8 mouse cellular contexts compared by ENCODE assay signal in genomic region chr4:152151451-152151965, GRCm38 (mm10). TPM values are rescaled to one million over a fixed set of nuclear protein-coding genes. Genes with fewer than 3 reads are reported as not detected.
DNase-seq lines count a peak whose midpoint lies in the region; ATAC-seq and TF ChIP-seq lines count a peak whose summit lies in the region.
"Had no signal": no experiment of that assay in that cellular context is flagged by ENCODE, and none has a peak within 500 bp of the region (broad histone marks: within the 10 kb centered on the region; RNA-seq: fewer than 3 reads in every experiment).

No protein-coding gene starts in this region.

- no peak for TF ChIP-seq CTCF in forebrain, postnatal 0 days (IDR thresholded peaks at IDR 0.05; ENCODE audit: low read depth)
- no peak for TF ChIP-seq CTCF in stomach, postnatal 0 days (IDR thresholded peaks at IDR 0.05; ENCODE audit: low read depth)

- 21% methylated on average over 7 of the region's 7 CpGs for WGBS in neural tube, embryonic 11.5 days
- 15% methylated on average over 7 of the region's 7 CpGs for WGBS in forebrain, postnatal 0 days
- 15% methylated on average over 7 of the region's 7 CpGs for WGBS in liver, embryonic 12.5 days (ENCODE audit: insufficient replicate concordance)
- 36% methylated on average over 7 of the region's 7 CpGs for WGBS in stomach, postnatal 0 days

- no peak for DNase-seq in neural tube, embryonic 11.5 days (ENCODE audit: low spot score)
- DNase-seq in neural tube, embryonic 10.5 days (ENCODE audit: extremely low spot score, low spot score) = no peak
- no peak for DNase-seq in forebrain, postnatal 0 days
- DNase-seq in stomach, postnatal 0 days (ENCODE audit: low spot score) = no peak
- DNase-seq in frontal cortex, postnatal 14 days (ENCODE audit: low spot score in 2 of 2) = no peak
- no peak for DNase-seq in frontal cortex, postnatal 25 days (ENCODE audit: low spot score in 2 of 2)

- peak overlapping the region; percentile 49 for H3K4me2 ChIP-seq in neural tube, embryonic 11.5 days (ENCODE audit: low read depth)
- peak overlapping the region; percentile 27 for H3K4me2 ChIP-seq in forebrain, postnatal 0 days (ENCODE audit: low read depth)
- H3K4me2 ChIP-seq in liver, embryonic 12.5 days = peak overlapping the region; percentile 89
- peak overlapping the region; percentile 60 for H3K4me2 ChIP-seq in stomach, postnatal 0 days (replicated peaks; ENCODE audit: low read depth)

- no peaks in the 10 kb centered on the region for H3K9me3 ChIP-seq in neural tube, embryonic 11.5 days (ENCODE audit: control insufficient read depth, low read length)
- H3K9me3 ChIP-seq in forebrain, postnatal 0 days (ENCODE audit: low read length) = no peaks in the 10 kb centered on the region
- H3K9me3 ChIP-seq in liver, embryonic 12.5 days (replicated peaks) = no peaks in the 10 kb centered on the region
- no peaks in the 10 kb centered on the region for H3K9me3 ChIP-seq in stomach, postnatal 0 days (ENCODE audit: control insufficient read depth, low read length)

- no peak for TF ChIP-seq EP300 in stomach, postnatal 0 days (optimal IDR thresholded peaks at IDR 0.05)

- no peak for ATAC-seq in neural tube, embryonic 11.5 days (ENCODE audit: insufficient read depth, low FRiP score, low TSS enrichment)
- no peak for ATAC-seq in forebrain, postnatal 0 days
- peak; percentile 13; the same call in 1 of the 2 replicates for ATAC-seq in liver, embryonic 12.5 days
- ATAC-seq in stomach, postnatal 0 days (ENCODE audit: low FRiP score, low TSS enrichment) = no peak

- no peak overlapping the region for H3K27ac ChIP-seq in neural tube, embryonic 11.5 days (ENCODE audit: low read depth, low read length)
- H3K27ac ChIP-seq in forebrain, postnatal 0 days (ENCODE audit: low read depth, low read length) = no peak overlapping the region
- no peak overlapping the region for H3K27ac ChIP-seq in liver, embryonic 12.5 days
- H3K27ac ChIP-seq in stomach, postnatal 0 days (replicated peaks) = no peak overlapping the region

- H3K27me3 ChIP-seq in neural tube, embryonic 11.5 days (ENCODE audit: control insufficient read depth, insufficient read depth, low read length) = peaks cover 41% of the 10 kb centered on the region
- peaks cover 48% of the 10 kb centered on the region for H3K27me3 ChIP-seq in forebrain, postnatal 0 days (ENCODE audit: insufficient read depth, low read length)
- peaks cover 91% of the 10 kb centered on the region for H3K27me3 ChIP-seq in liver, embryonic 12.5 days (replicated peaks)
- H3K27me3 ChIP-seq in stomach, postnatal 0 days (ENCODE audit: control insufficient read depth, insufficient read depth, low read length) = 0 out of 2 replicates have a peak, but pooled peaks cover 2% of the 10 kb centered on the region

- H3K36me3 ChIP-seq in neural tube, embryonic 11.5 days (ENCODE audit: control insufficient read depth, insufficient read depth, low read length) = no peaks in the 10 kb centered on the region
- H3K36me3 ChIP-seq in forebrain, postnatal 0 days (ENCODE audit: insufficient read depth) = no peaks in the 10 kb centered on the region
- H3K36me3 ChIP-seq in liver, embryonic 12.5 days = no peaks in the 10 kb centered on the region
- no peaks in the 10 kb centered on the region for H3K36me3 ChIP-seq in stomach, postnatal 0 days (ENCODE audit: control insufficient read depth, insufficient read depth, low read length)

- peak overlapping the region; percentile 31 for H3K4me3 ChIP-seq in neural tube, embryonic 11.5 days (ENCODE audit: low read depth, low read length)
- no peak overlapping the region for H3K4me3 ChIP-seq in forebrain, postnatal 0 days (ENCODE audit: low read depth, low read length)
- H3K4me3 ChIP-seq in liver, embryonic 12.5 days = peak overlapping the region; percentile 56
- peak overlapping the region; percentile 39 for H3K4me3 ChIP-seq in stomach, postnatal 0 days (ENCODE audit: low read depth, low read length)

- H3K9ac ChIP-seq in neural tube, embryonic 11.5 days (ENCODE audit: low read length) = peak overlapping the region; percentile 5; the same call in 1 of the 2 replicates
- H3K9ac ChIP-seq in forebrain, postnatal 0 days = no peak overlapping the region
- peak overlapping the region; percentile 44 for H3K9ac ChIP-seq in liver, embryonic 12.5 days
- peak overlapping the region; percentile 41; the same call in 1 of the 2 replicates for H3K9ac ChIP-seq in stomach, postnatal 0 days (ENCODE audit: low read length)

- H3K4me1 ChIP-seq in neural tube, embryonic 11.5 days (ENCODE audit: control insufficient read depth, insufficient read depth, low read length) = no peaks in the 10 kb centered on the region
- H3K4me1 ChIP-seq in forebrain, postnatal 0 days (ENCODE audit: insufficient read depth) = no peaks in the 10 kb centered on the region
- peaks cover 42% of the 10 kb centered on the region for H3K4me1 ChIP-seq in liver, embryonic 12.5 days
- 0 out of 2 replicates have a peak, but pooled peaks cover 2% of the 10 kb centered on the region for H3K4me1 ChIP-seq in stomach, postnatal 0 days (replicated peaks; ENCODE audit: control insufficient read depth, insufficient read depth)

RNA-seq across cellular contexts. Expression of gene Espn, which starts 0.7 kb away (rescaled TPM):
- 0.48 and 1.1 TPM in 2 replicates for polyA plus RNA-seq in neural tube, embryonic 11.5 days (2014; fragmentation: Nextera tagmentation; extraction: Ambion mirVana)
- 0.08 and 0.71 TPM in 2 replicates for total RNA-seq in forebrain, postnatal 0 days (2014; rRNA removed)
- polyA plus RNA-seq in forebrain, postnatal 0 days (2015; fragmentation: Nextera tagmentation; extraction: Ambion mirVana) = 0.50 and 0.69 TPM in 2 replicates
- 2.6 and 2.9 TPM in 2 replicates for polyA plus RNA-seq in liver, embryonic 12.5 days (2016; fragmentation: Nextera tagmentation; extraction: Ambion mirVana)
- 13.8 and 14.4 TPM in 2 replicates for polyA plus RNA-seq in stomach, postnatal 0 days (2015; fragmentation: Nextera tagmentation; extraction: Ambion mirVana)

RNA-seq across cellular contexts. Expression of gene Hes2, which starts 7.2 kb away (rescaled TPM):
- 2.9 and 3.5 TPM in 2 replicates for polyA plus RNA-seq in neural tube, embryonic 11.5 days (2014; fragmentation: Nextera tagmentation; extraction: Ambion mirVana)
- total RNA-seq in forebrain, postnatal 0 days (2014; rRNA removed) = not detected in 2 replicates
- not detected in 2 replicates for polyA plus RNA-seq in forebrain, postnatal 0 days (2015; fragmentation: Nextera tagmentation; extraction: Ambion mirVana)
- polyA plus RNA-seq in liver, embryonic 12.5 days (2016; fragmentation: Nextera tagmentation; extraction: Ambion mirVana) = 0.05 TPM in 1 of 2 replicates, not detected in the other
- polyA plus RNA-seq in stomach, postnatal 0 days (2015; fragmentation: Nextera tagmentation; extraction: Ambion mirVana) = 0.52 and 0.87 TPM in 2 replicates
- total RNA-seq: adrenal gland, postnatal 10 days had no signal

RNA-seq across cellular contexts. Expression of gene Acot7, which starts 26.4 kb away (rescaled TPM):
- polyA plus RNA-seq in neural tube, embryonic 11.5 days (2014; fragmentation: Nextera tagmentation; extraction: Ambion mirVana) = 159 and 173 TPM in 2 replicates
- 191 and 193 TPM in 2 replicates for total RNA-seq in forebrain, postnatal 0 days (2014; rRNA removed)
- polyA plus RNA-seq in forebrain, postnatal 0 days (2015; fragmentation: Nextera tagmentation; extraction: Ambion mirVana) = 411 and 466 TPM in 2 replicates
- polyA plus RNA-seq in liver, embryonic 12.5 days (2016; fragmentation: Nextera tagmentation; extraction: Ambion mirVana) = 33.0 and 36.2 TPM in 2 replicates
- 51.7 and 55.0 TPM in 2 replicates for polyA plus RNA-seq in stomach, postnatal 0 days (2015; fragmentation: Nextera tagmentation; extraction: Ambion mirVana)

RNA-seq across cellular contexts. Expression of gene Tnfrsf25, which starts 35.8 kb away (rescaled TPM):
- polyA plus RNA-seq in neural tube, embryonic 11.5 days (2014; fragmentation: Nextera tagmentation; extraction: Ambion mirVana) = 0.42 and 0.62 TPM in 2 replicates
- 1.4 TPM in 1 of 2 replicates, not detected in the other for total RNA-seq in forebrain, postnatal 0 days (2014; rRNA removed)
- polyA plus RNA-seq in forebrain, postnatal 0 days (2015; fragmentation: Nextera tagmentation; extraction: Ambion mirVana) = 0.19 and 0.30 TPM in 2 replicates
- polyA plus RNA-seq in liver, embryonic 12.5 days (2016; fragmentation: Nextera tagmentation; extraction: Ambion mirVana) = 0.74 and 0.87 TPM in 2 replicates
- 0.49 and 0.96 TPM in 2 replicates for polyA plus RNA-seq in stomach, postnatal 0 days (2015; fragmentation: Nextera tagmentation; extraction: Ambion mirVana)

Comparison
In these comparisons a context has a peak if more than half of its experiments do, and no peak if none do; other contexts are left out.
1. H3K4me2 ChIP-seq: peak in every context shown above with its lines; median percentile 89 in liver, embryonic 12.5 days; 60 in stomach, postnatal 0 days; 49 in neural tube, embryonic 11.5 days; 27 in forebrain, postnatal 0 days.